Mouse (Mus musculus) large intestine, adult 2 months (tissue): Measurements from ENCODE around the gene Atad1. TPM values are rescaled to one million over a fixed set of nuclear protein-coding genes. Genes with fewer than 3 reads are reported as not detected.

Source experiments
- DNase-seq: peaks from one replicate; pipeline ENCODE4 v3.0.0-alpha.2; 2012; ENCODE audit warnings: low read depth, low spot score
- WGBS: fragments of 180-500 bp; shearing (Covaris S2); methylation state at CpG from one replicate; pipeline ENCODE4 v1.1.7; 2018; 5-methylcytosine and 5-hydroxymethylcytosine counted together
- polyA plus RNA-seq: library from polyadenylated mRNA; depleted of rRNA; stranded (reverse); fragments of >200 nt; gene quantifications from 2 replicates; pipeline ENCODE4 v1.2.3, GENCODE M21; 2012

Atad1 gene
- polyA plus RNA-seq, 1 experiment: 11.5 TPM

- no peak for DNase-seq
- 94% methylated on average over 3 of the region's 3 CpGs for WGBS
Observed at GRCm38 (mm10) chr19:32753386-32753785, 13.8 kb upstream of the Atad1 start.

- WGBS: 90% methylated on average over 6 of the region's 6 CpGs
- no peak for DNase-seq
Observed at GRCm38 (mm10) chr19:32752357-32752756, 12.8 kb upstream of the Atad1 start.

GRCm38 (mm10) chr19:32749425-32749824 lies 9.8 kb upstream of the Atad1 start:
- no peak for DNase-seq
- 27% methylated on average over 6 of the region's 6 CpGs for WGBS

- 77% methylated on average over 4 of the region's 4 CpGs for WGBS
- no peak for DNase-seq
Observed at GRCm38 (mm10) chr19:32740641-32741345, 1.2 kb upstream of the Atad1 start.

GRCm38 (mm10) chr19:32737844-32738243 lies 1.7 kb downstream of the Atad1 start:
- no peak for DNase-seq
- 61% methylated on average over 7 of the region's 7 CpGs for WGBS

GRCm38 (mm10) chr19:32732922-32733321 lies 6.7 kb downstream of the Atad1 start:
- DNase-seq: no peak

GRCm38 (mm10) chr19:32729785-32730184 lies 9.8 kb downstream of the Atad1 start:
- WGBS: 86% methylated on average over 4 of the region's 4 CpGs
- no peak for DNase-seq

GRCm38 (mm10) chr19:32726451-32727325 lies 12.9 kb downstream of the Atad1 start:
- no peak for DNase-seq
- 32% methylated on average over 22 of the region's 22 CpGs for WGBS

GRCm38 (mm10) chr19:32723817-32724216 lies 15.8 kb downstream of the Atad1 start:
- WGBS: 70% methylated on average over 7 of the region's 7 CpGs
- DNase-seq: no peak

- no peak for DNase-seq
- WGBS: 91% methylated on average over 1 of the region's 1 CpGs
Observed at GRCm38 (mm10) chr19:32720319-32720718, 19.3 kb downstream of the Atad1 start.

- 35% methylated on average over 3 of the region's 3 CpGs for WGBS
- DNase-seq: no peak
Observed at GRCm38 (mm10) chr19:32717590-32717989, 22.0 kb downstream of the Atad1 start.

- no peak for DNase-seq
Observed at GRCm38 (mm10) chr19:32715681-32716080, 23.9 kb downstream of the Atad1 start.

GRCm38 (mm10) chr19:32715201-32715600 lies 24.4 kb downstream of the Atad1 start:
- 5% methylated on average over 3 of the region's 3 CpGs for WGBS

GRCm38 (mm10) chr19:32713471-32713870 lies 26.1 kb downstream of the Atad1 start:
- no peak for DNase-seq
- WGBS: 85% methylated on average over 3 of the region's 3 CpGs

More at GRCm38 (mm10) chr19:32715201-32715600, 24.4 kb downstream of the Atad1 start:
- DNase-seq: peak; percentile 39

GRCm38 (mm10) chr19:32712588-32713042 lies 27.0 kb downstream of the Atad1 start:
- WGBS: under 1% methylated on average over 11 of the region's 11 CpGs
- peak; percentile 57 for DNase-seq

GRCm38 (mm10) chr19:32711761-32712541 lies 27.6 kb downstream of the Atad1 start:
- peak; percentile 61 for DNase-seq
- under 1% methylated on average over 63 of the region's 63 CpGs for WGBS

- 39% methylated on average over 3 of the region's 3 CpGs for WGBS
- DNase-seq: no peak
Observed at GRCm38 (mm10) chr19:32710288-32710687, 29.3 kb downstream of the Atad1 start.

GRCm38 (mm10) chr19:32708996-32709395 lies 30.6 kb downstream of the Atad1 start:
- no peak for DNase-seq
- WGBS: 87% methylated on average over 5 of the region's 5 CpGs

- WGBS: 80% methylated on average over 3 of the region's 3 CpGs
- DNase-seq: no peak
Observed at GRCm38 (mm10) chr19:32702191-32702590, 37.4 kb downstream of the Atad1 start.

- DNase-seq: no peak
Observed at GRCm38 (mm10) chr19:32696674-32697073, 42.9 kb downstream of the Atad1 start.

More at GRCm38 (mm10) chr19:32696674-32697073, 42.9 kb downstream of the Atad1 start:
- WGBS: 92% methylated on average over 2 of the region's 2 CpGs
